Mouse (Mus musculus) megakaryocyte, adult 5-6 weeks (primary cell): ENCODE data around the gene Adprm. TPM values are rescaled to one million over a fixed set of nuclear protein-coding genes. Genes with fewer than 3 reads are reported as not detected.
"Not testable (repeated sequence)": the region's sequence is repeated elsewhere in the genome, so short reads cannot be mapped to it uniquely, and the experiment has no call there.

Experiments
- ATAC-seq: 2 replicates; pipeline ENCODE4 v1.8.0; 2016; ENCODE audit warnings: mild to moderate bottlenecking, inconsistent platforms; ENCODE audit not compliant: poor library complexity, severe bottlenecking
- total RNA-seq, 2 experiments: library from RNA; stranded (forward) in 1 of 2; stranded (reverse) in 1 of 2; fragments of 153-499, 151-499 nt in 1 of 2; fragments of 221-1000, 200-1000 nt in 1 of 2; gene quantifications; 2 replicates each; pipeline versions ENCODE4 v1.2.3 to v1.2.4; 2015 to 2017

Gene Adprm
- total RNA-seq (2015) (37.3 and 38.8 TPM in 2 replicates), total RNA-seq (2017) (28.5 and 37.2 TPM in 2 replicates)

DNA sequence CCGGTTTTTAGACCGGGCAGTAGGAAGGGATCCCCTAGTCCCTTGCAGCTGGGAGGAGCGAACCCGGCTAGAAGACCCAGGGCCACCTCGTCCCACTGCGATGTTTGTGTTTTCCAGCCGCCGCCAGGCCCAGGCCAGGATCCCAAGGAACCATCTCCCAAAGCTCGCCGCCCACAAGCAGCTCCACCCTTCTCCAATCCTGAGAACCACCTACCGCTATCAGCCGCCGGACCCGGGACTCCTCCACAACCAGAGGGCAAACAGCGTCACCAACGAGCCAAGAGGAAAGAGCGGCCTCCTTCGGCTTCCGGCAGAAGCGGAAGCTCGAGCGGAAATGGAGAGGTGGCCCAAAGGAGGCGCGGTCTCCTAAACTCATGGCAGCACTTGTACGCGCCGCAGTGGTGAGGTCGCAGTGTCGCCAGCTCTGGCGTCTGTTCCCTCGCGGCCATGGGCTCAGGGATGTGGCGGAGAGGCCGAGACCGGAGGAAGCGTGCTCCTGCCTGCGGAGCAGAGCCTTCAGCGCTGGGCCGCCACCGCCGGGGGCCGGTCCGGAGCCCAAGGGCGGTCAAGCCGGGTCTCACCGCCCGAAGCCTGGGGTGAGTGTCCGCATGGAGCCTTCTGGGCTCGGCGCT, at the start of gene Adprm, which contains the start of gene Sco1:
Adprm (minus strand) TSS at position 274 of the 632 bp plus-strand sequence.
Sco1 (plus strand) TSS at position 350 of the 632 bp plus-strand sequence.
- peak; percentile 96 for ATAC-seq

DNA sequence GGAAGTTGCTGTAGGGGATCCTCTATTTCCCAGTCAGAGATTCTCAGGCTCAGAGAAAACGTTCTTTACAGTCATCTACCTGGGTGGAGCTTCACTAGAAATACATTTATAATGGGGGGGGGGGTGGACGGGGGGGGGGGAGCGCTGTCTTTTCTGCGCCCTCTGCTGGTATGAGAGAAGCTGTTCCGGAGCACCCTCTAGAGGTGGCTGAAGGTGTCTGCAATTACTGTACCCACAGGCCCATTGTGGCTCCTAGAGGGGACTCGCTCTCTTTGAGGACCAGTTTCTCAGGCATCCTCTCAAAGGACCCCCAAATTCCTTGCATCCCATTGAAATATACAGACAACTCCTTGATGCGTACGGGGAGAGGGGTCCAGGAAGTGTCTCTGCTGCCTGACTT, 49.3 kb upstream of the Adprm start:
- peak; percentile 77 for ATAC-seq

DNA sequence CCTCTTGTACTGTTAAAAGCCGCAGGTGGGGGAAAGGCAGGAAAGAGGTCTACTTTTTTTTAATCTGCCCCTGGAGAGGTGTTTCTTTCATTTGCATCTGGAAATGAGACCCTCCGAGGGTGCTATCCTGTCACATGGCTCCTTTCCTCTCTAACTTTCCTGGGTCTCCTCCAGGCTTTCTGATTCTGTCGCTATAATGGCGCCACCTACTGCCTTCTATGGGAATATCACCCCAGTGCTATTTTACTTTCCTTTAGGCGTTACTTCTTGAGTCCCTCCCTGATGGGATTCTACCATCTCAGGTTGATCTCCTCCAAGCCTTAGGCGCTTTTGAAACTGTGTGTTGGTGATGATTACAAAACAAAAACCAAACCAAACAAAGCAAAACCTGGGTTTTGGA, 47.8 kb upstream of the Adprm start:
- ATAC-seq = peak; percentile 56; the same call in 1 of the 2 replicates

DNA sequence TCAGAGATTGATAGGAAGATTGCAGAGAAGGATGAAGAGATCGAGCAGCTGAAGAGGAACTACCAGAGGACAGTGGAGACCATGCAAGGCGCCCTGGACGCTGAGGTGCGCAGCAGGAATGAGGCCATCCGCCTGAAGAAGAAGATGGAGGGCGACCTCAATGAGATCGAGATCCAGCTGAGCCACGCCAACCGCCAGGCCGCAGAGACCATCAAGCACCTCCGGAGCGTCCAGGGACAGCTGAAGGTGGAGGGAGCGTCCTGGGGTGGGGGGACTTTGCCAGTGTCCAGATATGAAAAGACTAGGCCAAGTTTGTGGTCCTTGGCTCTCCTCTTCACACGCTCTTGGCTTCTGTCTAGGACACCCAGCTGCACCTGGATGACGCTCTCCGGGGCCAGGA, 46.8 kb upstream of the Adprm start:
- ATAC-seq = no peak

DNA sequence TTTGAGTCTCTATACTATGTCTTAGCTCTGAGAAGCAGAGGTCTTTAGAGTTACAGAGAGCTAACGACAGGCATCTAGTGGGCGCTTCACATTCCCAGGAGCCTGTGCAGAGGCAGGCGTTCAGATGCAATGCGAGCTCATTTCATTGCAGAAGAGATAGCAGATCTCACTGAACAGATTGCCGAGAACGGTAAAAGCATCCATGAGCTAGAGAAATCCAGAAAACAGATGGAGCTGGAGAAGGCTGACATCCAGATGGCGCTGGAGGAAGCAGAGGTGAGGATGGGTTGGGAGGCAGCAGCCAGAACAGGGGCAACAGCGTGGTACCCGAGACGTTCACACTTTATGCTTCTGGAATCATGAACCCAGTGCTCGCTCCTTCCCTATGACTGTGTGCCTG, 46.0 kb upstream of the Adprm start:
- no peak for ATAC-seq

DNA sequence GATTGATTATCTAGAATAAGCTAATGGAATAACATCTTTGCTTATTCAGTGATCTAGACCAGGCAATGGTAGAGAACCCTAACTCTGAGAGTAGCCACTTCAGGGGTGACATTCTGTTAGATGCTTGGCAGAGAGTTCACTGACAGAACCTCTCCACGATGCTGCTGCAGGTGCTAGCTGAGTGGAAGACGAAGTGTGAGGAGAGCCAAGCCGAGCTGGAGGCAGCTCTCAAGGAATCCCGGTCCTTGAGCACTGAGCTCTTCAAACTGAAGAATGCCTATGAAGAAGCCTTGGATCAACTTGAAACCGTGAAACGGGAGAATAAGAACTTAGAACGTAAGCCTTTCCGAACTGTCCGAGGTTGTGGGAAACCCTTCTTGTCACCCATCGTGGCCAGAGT, 45.3 kb upstream of the Adprm start:
- ATAC-seq = no peak

DNA sequence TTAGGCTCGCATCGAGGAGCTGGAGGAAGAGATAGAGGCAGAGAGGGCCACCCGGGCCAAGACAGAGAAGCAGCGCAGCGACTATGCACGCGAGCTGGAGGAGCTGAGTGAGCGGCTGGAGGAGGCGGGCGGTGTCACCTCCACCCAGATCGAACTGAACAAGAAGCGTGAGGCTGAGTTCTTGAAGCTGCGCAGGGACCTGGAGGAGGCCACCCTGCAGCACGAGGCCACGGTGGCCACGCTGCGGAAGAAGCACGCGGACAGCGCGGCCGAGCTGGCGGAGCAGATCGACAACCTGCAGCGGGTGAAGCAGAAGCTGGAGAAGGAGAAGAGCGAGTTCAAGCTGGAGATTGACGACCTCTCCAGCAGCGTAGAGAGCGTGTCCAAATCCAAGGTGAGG, 42.1 kb upstream of the Adprm start:
- no peak for ATAC-seq

DNA sequence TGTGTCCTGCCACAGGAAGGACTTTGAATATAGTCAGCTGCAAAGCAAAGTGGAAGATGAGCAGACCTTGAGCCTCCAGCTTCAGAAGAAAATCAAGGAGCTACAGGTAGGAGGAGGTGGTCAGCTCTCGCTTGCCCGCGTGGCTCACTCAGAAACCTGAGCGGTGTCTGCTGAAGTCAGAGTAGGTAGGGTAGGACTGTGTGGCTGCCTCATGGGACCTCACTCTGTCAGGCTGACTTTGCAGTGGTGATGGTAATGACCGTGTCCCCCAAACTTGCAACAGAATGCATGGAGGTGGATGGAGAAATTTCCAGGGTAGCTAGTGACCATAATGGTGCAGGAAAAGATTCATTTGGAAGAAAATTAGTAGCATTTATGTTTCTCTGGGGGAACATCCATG, 41.3 kb upstream of the Adprm start:
- ATAC-seq = no peak

DNA sequence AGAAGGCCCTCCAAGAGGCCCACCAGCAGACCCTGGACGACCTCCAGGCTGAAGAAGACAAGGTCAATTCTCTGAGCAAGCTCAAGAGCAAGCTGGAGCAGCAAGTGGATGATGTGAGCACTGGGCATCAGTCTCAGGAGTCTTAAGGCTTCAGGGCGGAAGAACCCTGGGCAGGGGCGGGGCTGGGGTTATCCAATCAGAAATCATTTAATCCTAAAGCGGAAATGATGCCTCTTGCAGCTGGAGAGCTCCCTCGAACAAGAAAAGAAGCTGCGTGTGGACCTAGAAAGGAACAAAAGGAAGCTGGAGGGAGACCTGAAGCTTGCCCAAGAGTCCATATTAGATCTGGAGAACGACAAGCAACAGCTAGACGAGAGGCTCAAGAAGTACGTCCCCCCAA, 40.8 kb upstream of the Adprm start:
- ATAC-seq = no peak

DNA sequence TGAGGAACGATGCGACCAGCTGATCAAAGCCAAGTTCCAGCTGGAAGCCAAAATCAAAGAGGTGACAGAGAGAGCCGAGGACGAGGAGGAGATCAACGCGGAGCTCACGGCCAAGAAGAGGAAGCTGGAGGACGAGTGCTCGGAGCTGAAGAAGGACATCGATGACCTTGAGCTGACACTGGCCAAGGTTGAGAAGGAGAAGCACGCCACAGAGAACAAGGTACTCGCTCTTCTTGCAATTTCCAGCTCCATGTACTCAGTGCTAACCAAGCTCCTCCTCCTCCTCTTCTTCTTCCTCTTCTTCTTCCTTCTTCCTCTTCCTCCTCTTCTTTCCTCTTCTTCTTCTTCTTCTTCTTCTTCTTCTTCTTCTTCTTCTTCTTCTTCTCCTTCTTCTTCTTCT, 40.0 kb upstream of the Adprm start:
- ATAC-seq = not testable (repeated sequence)

DNA sequence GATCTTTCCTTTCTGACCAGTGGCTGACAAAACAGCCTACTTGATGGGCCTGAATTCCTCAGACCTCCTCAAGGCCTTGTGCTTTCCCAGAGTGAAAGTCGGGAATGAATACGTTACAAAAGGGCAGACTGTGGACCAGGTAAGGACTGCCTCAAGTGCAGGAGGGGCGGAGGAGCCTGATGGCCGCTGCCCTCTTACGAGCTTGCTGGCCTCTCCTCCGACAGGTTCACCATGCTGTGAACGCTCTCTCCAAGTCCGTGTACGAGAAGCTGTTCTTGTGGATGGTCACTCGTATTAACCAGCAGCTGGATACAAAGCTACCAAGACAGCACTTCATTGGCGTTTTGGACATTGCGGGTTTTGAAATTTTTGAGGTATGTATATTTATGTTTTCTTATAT, 34.8 kb upstream of the Adprm start:
- ATAC-seq = no peak

DNA sequence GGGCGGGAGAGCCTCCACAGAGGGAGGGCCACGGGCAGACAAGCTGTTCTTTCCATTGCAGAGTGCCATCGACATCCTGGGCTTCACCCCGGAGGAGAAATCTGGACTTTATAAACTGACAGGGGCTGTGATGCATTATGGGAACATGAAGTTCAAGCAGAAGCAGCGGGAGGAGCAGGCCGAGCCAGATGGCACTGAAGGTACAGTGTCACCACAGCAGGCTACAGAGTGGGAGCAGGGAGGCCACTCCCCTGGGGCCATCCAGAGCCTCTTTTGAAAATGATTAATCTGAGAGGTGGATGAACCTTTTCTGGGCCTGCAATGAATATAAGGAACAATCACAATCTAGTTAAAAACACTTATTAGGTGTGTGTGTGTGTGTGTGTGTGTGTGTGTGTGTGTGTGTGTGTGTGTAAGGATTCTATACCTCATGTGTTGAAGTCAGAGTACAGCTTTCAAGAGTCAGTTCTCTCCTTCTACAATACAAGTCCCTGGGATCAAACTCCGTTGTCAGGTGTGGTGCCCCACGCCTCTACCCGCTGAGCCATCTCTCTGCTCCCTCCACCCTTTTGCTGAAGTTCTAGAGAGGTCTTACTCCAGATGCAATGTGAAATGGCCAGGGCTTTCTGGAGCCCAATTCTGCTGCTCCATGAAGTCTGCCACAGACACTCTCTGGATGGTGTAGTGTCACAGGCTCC, 34.2 kb upstream of the Adprm start:
- ATAC-seq = no peak

DNA sequence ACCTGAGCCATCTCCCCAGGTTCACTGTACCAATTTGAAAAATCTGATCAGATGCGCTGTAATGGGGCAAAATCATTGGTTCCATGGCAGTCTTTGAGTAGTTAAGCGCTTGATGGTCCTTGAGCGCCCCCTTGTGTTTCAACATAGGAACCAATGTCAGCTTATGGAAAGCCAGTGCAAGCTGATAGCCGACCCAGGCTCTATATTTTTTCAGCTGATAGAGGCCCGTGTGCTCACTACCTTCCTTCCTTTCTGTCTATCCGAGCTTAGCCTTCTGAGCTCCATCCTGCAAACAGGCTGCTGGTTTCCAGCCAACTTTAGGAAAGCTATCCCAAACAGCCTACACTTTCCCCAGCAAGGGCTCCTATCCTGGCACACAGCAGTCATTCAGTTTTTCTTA, 33.1 kb upstream of the Adprm start:
- peak; percentile 92 for ATAC-seq

DNA sequence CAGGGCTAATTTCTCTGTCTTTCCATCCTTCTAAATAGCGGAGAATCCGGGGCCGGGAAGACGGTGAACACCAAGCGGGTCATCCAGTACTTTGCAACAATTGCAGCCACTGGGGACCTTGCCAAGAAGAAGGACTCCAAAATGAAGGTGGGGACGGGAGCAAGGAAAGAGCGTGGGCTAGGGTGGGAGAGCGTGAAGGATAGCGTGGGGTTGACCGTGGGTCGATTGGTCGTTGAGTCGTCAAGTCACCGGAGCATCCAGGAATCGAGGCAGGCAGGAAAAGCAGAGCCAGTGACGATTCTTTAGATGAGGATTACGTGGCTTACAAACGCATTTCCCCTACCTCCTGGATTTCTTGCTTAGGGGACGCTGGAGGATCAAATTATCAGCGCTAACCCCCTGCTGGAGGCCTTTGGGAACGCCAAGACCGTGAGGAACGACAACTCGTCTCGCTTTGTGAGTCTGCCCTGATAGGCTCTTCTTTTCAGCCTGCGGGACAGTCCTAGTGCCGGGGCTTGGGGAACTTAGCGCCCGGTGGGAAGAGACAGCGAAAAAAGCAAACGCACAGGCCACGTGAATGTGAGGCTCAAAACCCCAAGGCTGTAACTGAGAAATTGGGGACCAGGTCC, 31.4 kb upstream of the Adprm start:
- no peak for ATAC-seq

DNA sequence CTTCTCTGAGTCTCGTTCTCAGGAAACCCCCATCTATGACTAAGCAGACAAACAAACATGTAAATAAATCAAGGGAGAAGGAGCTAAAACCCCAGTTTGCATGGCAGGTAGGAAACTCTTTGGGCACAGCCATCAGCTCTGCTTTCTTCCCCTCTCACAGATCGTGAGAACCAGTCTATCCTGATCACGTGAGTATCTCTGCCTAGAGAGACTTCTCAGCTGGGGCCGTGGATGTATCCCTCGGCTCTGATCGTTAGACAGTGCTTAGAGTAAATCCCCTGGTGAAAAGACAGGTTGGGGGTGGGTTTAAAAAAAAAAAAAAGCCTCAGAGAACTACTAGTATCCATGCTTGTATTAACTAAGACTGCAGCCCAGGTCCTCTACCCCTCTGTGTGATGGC, 30.8 kb upstream of the Adprm start:
- no peak for ATAC-seq

DNA sequence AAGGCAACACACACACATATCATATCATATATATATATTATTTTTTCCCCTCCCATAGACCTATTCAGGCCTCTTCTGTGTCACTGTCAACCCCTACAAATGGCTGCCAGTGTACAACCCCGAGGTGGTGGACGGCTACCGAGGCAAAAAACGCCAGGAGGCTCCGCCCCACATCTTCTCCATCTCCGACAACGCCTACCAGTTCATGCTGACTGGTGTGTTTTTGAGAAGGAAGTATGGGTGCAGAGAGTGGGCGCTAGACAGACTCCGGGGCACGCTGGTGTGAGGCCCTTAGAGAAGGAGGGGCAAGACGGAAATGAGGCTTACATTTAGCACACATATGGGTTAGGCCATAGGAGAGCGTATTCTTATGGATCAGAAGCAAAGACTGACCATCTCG, 30.4 kb upstream of the Adprm start:
- ATAC-seq = no peak

DNA sequence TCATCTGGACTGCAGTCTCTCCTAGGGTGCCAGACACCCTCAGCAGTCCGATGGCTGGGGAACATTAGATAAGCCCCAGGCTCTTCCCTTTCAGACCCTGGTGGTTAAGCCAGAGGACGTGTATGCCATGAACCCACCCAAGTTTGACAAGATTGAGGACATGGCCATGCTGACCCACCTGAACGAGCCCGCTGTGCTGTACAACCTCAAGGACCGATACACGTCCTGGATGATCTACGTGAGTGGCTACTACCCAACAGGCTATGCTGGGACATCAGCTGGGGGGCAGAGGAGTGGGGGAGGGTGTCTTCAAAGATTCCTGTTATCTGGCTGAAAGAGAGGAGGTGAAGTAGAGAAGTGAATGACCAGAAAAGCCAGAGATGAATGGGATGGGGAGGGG, 29.8 kb upstream of the Adprm start:
- ATAC-seq = no peak

DNA sequence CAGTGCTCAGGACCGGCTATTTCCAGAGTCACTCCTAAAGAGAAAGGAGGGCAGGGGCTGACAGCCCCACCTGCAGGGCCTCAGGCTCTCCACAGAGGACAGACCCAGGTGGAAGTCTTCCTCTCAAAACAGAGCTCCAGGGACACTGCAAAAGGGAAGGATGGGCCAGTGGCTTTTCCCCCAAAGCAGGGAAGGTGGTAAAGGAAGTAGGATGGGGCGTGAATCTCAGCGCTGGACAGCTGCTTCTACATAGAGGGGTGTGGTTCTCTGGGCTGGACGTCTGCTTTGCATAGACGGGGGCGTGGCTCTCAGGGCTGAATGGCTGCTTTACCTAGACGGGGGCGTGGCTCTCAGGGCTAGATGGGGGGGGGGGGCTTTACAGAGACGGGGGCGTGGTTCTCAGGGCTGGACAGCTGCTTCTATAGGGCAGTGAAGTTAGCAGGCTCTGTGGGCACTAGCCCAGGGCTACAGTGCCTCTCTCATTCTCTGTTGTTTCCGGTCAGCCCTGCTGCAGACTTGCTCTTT, 28.8 kb upstream of the Adprm start:
- ATAC-seq = peak; percentile 44

DNA sequence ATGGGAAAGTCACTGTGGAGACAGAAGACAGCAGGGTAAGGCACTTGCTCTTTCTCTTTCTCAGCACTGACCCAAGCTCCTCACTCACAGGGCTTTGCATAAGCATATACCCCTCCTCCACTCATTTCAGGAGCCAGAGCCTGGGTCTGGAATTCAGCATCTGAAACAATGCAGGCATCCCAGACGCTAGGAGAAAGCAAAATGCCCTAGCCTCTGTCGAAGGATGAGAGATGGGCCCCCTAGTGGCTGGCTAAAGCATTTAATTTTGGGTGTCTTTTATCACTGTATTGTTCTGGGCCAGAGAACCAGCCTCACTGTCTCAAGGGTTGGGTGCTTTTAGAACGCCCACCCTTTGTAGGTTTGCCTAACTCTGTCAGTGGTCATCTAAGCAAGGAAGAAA, 27.8 kb upstream of the Adprm start:
- peak; percentile 87 for ATAC-seq

DNA sequence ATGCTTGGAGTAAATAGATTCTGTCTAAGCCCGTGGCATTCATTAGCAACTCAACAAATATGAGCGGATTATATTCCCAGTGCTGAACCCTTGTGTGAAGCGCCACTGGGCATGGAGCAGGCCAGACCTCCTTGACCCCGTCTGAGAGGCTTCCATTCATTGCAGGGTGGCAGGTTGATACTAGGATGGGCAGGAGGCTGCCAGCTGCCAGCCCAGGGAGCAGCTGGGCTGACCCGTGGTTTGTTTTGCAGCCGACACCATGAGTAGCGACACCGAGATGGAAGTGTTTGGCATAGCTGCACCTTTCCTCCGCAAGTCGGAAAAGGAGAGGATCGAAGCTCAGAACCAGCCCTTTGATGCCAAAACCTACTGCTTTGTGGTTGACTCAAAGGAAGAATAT, 27.3 kb upstream of the Adprm start:
- ATAC-seq = no peak

DNA sequence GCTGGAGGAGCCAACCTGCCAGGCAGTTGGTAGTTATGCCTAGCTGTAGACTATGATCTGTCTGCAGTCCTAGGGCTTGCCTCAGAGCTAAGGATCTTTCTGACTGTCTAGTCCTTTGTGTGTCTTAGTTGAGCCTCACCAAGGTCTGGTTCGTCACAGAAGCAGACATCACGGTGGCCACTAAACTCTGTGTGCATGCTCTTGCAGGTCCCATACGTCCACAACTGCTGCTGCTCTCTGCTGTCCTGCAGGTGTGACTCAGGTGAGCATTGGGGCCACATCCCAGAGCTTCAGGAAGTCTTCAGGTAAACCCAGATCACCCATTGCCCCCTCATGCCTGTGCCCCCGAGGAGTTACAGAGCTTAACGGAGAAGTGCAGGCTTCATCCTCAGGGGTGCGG, 26.5 kb upstream of the Adprm start:
- ATAC-seq = no peak

DNA sequence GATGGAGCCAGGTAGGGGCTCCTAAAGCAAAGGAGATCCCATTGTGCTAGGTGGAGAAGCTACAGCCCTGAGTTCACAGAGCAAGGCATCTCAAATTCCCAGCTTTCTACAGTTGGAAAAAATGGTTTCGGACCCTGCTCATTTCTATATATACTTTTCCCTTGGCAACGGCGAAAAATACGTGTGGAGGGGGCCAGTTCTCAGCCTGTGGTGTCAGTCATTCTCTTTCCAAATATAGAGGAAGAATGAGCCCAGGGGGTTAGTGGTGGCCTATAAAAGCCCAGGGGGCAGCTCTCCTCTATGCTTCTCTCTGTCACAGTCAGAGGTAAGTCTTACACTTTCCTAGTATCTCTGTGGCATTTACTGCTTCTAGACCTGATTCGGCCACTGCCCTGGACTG, 25.6 kb upstream of the Adprm start, which contains the start of gene Myh3:
Myh3 (plus strand) TSS at position 301 of the 400 bp plus-strand sequence.
- no peak for ATAC-seq
